Mouse (Mus musculus): ENCODE results near the gene Tmprss9. TPM values are rescaled to one million over a fixed set of nuclear protein-coding genes. Genes with fewer than 3 reads are reported as not detected.

Gene Tmprss9
- polyA plus RNA-seq, 1 experiment from 2014 or later, result 0.31 TPM

GRCm38 (mm10) chr10:80896581-80897485 lies 25.2 kb downstream of the Tmprss9 start:
- Histone ChIP-seq H3K27ac (replicated peaks) (no peak overlapping the region), H3K4me3 (no peak overlapping the region), H3K4me1 (replicated peaks) (peaks cover 30% of the 10 kb centered on the region), H3K9me3 (no peaks in the 10 kb centered on the region), H3K36me3 (peaks cover 17% of the 10 kb centered on the region), H3K27me3 (no peaks in the 10 kb centered on the region), H3K9ac (no peak overlapping the region), H3K4me2 (no peak overlapping the region)
- ATAC-seq (ENCODE audit: low read depth), result no peak
- WGBS, result 71% methylated on average over 24 of the region's 24 CpGs

GRCm38 (mm10) chr10:80897861-80898510 lies 26.3 kb downstream of the Tmprss9 start:
- H3K9me3 ChIP-seq, result no peaks in the 10 kb centered on the region
- ATAC-seq (ENCODE audit: low read depth), result no peak
- no peaks in the 10 kb centered on the region for H3K27me3 ChIP-seq
- H3K4me2 ChIP-seq, result peak overlapping the region; percentile 31
- peak overlapping the region; percentile 18; the same call in 1 of the 2 replicates for H3K9ac ChIP-seq
- 39% methylated on average over 41 of the region's 41 CpGs for WGBS
- peaks cover 28% of the 10 kb centered on the region for H3K36me3 ChIP-seq
- H3K27ac ChIP-seq (replicated peaks), result no peak overlapping the region
- H3K4me1 ChIP-seq (replicated peaks), result peaks cover 30% of the 10 kb centered on the region
- no peak overlapping the region for H3K4me3 ChIP-seq

GRCm38 (mm10) chr10:80899074-80899473 lies 27.4 kb downstream of the Tmprss9 start:
- WGBS, result 90% methylated on average over 8 of the region's 8 CpGs
- no peak for ATAC-seq (ENCODE audit: low read depth)
- Histone ChIP-seq H3K9me3 (no peaks in the 10 kb centered on the region), H3K9ac (peak overlapping the region; percentile 91; the same call in 1 of the 2 replicates), H3K27me3 (no peaks in the 10 kb centered on the region), H3K4me2 (peak overlapping the region; percentile 98), H3K36me3 (peaks cover 38% of the 10 kb centered on the region), H3K4me1 (replicated peaks) (peaks cover 30% of the 10 kb centered on the region), H3K4me3 (0 out of 2 replicates have a peak overlapping the region, but pooled peaks have one; percentile 92), H3K27ac (replicated peaks) (no peak overlapping the region)

GRCm38 (mm10) chr10:80899591-80900317 lies 28.1 kb downstream of the Tmprss9 start:
- peak overlapping the region; percentile 92 for H3K4me3 ChIP-seq
- 14% methylated on average over 25 of the region's 25 CpGs for WGBS
- H3K4me1 ChIP-seq (replicated peaks), result peaks cover 30% of the 10 kb centered on the region
- ATAC-seq (ENCODE audit: low read depth), result peak; percentile 1; the same call in 1 of the 2 replicates
- H3K27me3 ChIP-seq, result no peaks in the 10 kb centered on the region
- peak overlapping the region; percentile 91 for H3K9ac ChIP-seq
- H3K4me2 ChIP-seq, result peak overlapping the region; percentile 98
- no peaks in the 10 kb centered on the region for H3K9me3 ChIP-seq
- H3K27ac ChIP-seq (replicated peaks), result peak overlapping the region; percentile 94
- H3K36me3 ChIP-seq, result peaks cover 45% of the 10 kb centered on the region

- H3K9ac ChIP-seq, result peak within 1 kb of the TSS; percentile 91
- peak within 1 kb of the TSS; percentile 98 for H3K4me2 ChIP-seq
- peak within 1 kb of the TSS; percentile 92 for H3K4me3 ChIP-seq
- peaks cover 30% of the 10 kb centered on the region for H3K4me1 ChIP-seq (replicated peaks)
- peaks cover 54% of the 10 kb centered on the region for H3K36me3 ChIP-seq
- peak; percentile 95 for ATAC-seq (ENCODE audit: low read depth)
- H3K9me3 ChIP-seq, result no peaks in the 10 kb centered on the region
- no peaks in the 10 kb centered on the region for H3K27me3 ChIP-seq
- H3K27ac ChIP-seq (replicated peaks), result peak within 1 kb of the TSS; percentile 94
- WGBS, result under 1% methylated on average over 72 of the region's 72 CpGs
Measured at GRCm38 (mm10) chr10:80900318-80901247, 28.9 kb downstream of the Tmprss9 start, which contains the start of gene Timm13. Gene Timm13 (minus strand): TSS chr10:80900969.

- peak overlapping the region; percentile 46 for H3K4me2 ChIP-seq
- H3K4me3 ChIP-seq, result peak overlapping the region; percentile 92
- peak overlapping the region; percentile 56 for H3K27ac ChIP-seq (replicated peaks)
- H3K9me3 ChIP-seq, result no peaks in the 10 kb centered on the region
- 88% methylated on average over 19 of the region's 19 CpGs for WGBS
- no peak for ATAC-seq (ENCODE audit: low read depth)
- H3K9ac ChIP-seq, result peak overlapping the region; percentile 47
- H3K4me1 ChIP-seq (replicated peaks), result peaks cover 30% of the 10 kb centered on the region
- no peaks in the 10 kb centered on the region for H3K27me3 ChIP-seq
- H3K36me3 ChIP-seq, result peaks cover 64% of the 10 kb centered on the region
Measured at GRCm38 (mm10) chr10:80901409-80902272, 30.0 kb downstream of the Tmprss9 start.

- H3K4me3 ChIP-seq, result no peak overlapping the region
- peaks cover 30% of the 10 kb centered on the region for H3K4me1 ChIP-seq (replicated peaks)
- no peaks in the 10 kb centered on the region for H3K27me3 ChIP-seq
- WGBS, result 93% methylated on average over 9 of the region's 9 CpGs
- no peaks in the 10 kb centered on the region for H3K9me3 ChIP-seq
- peaks cover 69% of the 10 kb centered on the region for H3K36me3 ChIP-seq
- H3K27ac ChIP-seq (replicated peaks), result no peak overlapping the region
- no peak overlapping the region for H3K4me2 ChIP-seq
- no peak for ATAC-seq (ENCODE audit: low read depth)
- no peak overlapping the region for H3K9ac ChIP-seq
Measured at GRCm38 (mm10) chr10:80902273-80902940, 30.8 kb downstream of the Tmprss9 start.

- Histone ChIP-seq H3K4me1 (replicated peaks) (peaks cover 22% of the 10 kb centered on the region), H3K27me3 (no peaks in the 10 kb centered on the region), H3K36me3 (peaks cover 72% of the 10 kb centered on the region), H3K4me2 (no peak overlapping the region), H3K4me3 (no peak overlapping the region), H3K27ac (replicated peaks) (no peak overlapping the region), H3K9ac (no peak overlapping the region), H3K9me3 (no peaks in the 10 kb centered on the region)
- no peak for ATAC-seq (ENCODE audit: low read depth)
- WGBS, result 90% methylated on average over 10 of the region's 10 CpGs
Measured at GRCm38 (mm10) chr10:80903282-80903681, 31.6 kb downstream of the Tmprss9 start.

GRCm38 (mm10) chr10:80904004-80904693 lies 32.5 kb downstream of the Tmprss9 start:
- H3K27ac ChIP-seq (replicated peaks), result no peak overlapping the region
- H3K27me3 ChIP-seq, result no peaks in the 10 kb centered on the region
- 88% methylated on average over 28 of the region's 28 CpGs for WGBS
- no peak overlapping the region for H3K4me3 ChIP-seq
- no peak overlapping the region for H3K4me2 ChIP-seq
- H3K36me3 ChIP-seq, result peaks cover 72% of the 10 kb centered on the region
- no peak for ATAC-seq (ENCODE audit: low read depth)
- peaks cover 13% of the 10 kb centered on the region for H3K4me1 ChIP-seq (replicated peaks)
- no peak overlapping the region for H3K9ac ChIP-seq
- H3K9me3 ChIP-seq, result no peaks in the 10 kb centered on the region

All from neural tube, embryonic 13.5 days (tissue).